Mouse (Mus musculus): Measurements from ENCODE around the gene Duoxa1.
"Not testable (repeated sequence)": the region's sequence is repeated elsewhere in the genome, so short reads cannot be mapped to it uniquely, and the experiment has no call there.

Gene Duoxa1

GRCm38 (mm10) chr2:122313536-122313935 lies at the start of gene Duoxa1:
Duoxa1 (minus strand) TSS chr2:122313730.
- DNase-seq (ENCODE audit: low spot score), result no peak

- DNase-seq (ENCODE audit: low spot score), result no peak
These were observed 49.3 kb upstream of the Duoxa1 start for GRCm38 (mm10) chr2:122362622-122363523.

- DNase-seq (ENCODE audit: low spot score), result no peak
These were observed 48.5 kb upstream of the Duoxa1 start for GRCm38 (mm10) chr2:122361868-122362621.

- DNase-seq (ENCODE audit: low spot score), result no peak
These were observed 47.7 kb upstream of the Duoxa1 start for GRCm38 (mm10) chr2:122361181-122361580.

DNA sequence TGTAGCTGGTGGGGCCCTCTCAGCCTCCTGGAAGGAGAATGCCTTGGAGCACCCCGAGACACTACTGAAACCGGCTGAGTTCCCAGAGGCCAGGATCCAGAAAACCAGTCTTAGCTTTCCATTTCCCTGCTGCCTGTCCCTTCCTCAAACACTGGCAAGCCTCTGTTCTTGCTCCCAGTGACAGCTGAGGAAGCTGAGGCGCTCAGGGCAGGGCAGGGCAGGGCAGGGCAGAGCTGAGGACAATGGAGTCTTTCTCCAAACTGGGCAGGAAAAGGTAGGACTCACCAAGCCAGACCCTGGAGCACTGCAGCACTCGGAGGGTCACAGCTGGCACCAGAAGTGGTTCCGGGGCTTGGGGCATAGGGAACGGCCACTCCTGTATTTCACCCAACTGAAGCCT lies 46.8 kb upstream of the Duoxa1 start:
- no peak for DNase-seq (ENCODE audit: low spot score)

DNA sequence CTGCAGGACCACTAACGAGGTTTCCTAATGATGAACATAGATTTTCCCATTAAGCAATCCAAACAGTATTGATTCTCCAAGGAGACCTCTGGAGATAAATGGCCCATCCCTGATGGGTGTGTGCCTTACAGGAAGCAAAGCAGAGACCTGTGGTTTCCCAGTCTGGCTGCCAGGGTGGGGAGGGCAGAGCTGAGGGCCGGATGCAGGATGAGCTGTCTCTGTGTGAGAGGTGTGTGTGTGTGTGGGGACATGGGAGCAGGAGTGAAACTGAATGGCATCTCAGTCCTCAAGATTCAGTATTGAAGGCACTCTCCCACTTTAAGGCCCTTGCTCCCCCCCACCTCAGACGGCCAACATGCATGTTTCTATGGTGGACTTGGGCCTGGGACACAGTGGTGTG lies 42.7 kb upstream of the Duoxa1 start:
- DNase-seq (ENCODE audit: low spot score), result no peak

GRCm38 (mm10) chr2:122355389-122355788 lies 41.9 kb upstream of the Duoxa1 start:
- DNase-seq (ENCODE audit: low spot score), result no peak

GRCm38 (mm10) chr2:122354191-122354929 lies 40.8 kb upstream of the Duoxa1 start:
- DNase-seq (ENCODE audit: low spot score), result peak; percentile 54

DNA sequence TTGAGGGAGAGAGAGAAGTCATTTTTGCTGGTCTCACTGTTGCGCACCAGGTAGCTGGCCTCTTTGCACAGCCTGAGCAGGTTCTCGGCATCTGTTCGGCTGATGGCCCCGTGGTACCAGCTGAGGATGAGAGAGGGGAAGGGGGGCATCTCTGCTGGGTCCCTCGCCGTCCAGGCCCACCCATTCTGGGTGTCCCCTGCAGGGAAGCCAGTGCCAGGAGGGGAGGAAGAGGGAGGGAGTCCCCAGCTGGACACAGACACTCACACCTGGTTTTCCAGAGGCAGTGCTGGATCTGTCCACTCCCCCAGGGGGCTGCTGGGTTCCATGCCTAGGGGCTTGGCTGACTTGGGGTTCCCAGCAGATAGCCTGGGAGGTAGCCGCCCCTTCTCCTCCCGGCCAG lies 40.2 kb upstream of the Duoxa1 start:
- no peak for DNase-seq (ENCODE audit: low spot score)

DNA sequence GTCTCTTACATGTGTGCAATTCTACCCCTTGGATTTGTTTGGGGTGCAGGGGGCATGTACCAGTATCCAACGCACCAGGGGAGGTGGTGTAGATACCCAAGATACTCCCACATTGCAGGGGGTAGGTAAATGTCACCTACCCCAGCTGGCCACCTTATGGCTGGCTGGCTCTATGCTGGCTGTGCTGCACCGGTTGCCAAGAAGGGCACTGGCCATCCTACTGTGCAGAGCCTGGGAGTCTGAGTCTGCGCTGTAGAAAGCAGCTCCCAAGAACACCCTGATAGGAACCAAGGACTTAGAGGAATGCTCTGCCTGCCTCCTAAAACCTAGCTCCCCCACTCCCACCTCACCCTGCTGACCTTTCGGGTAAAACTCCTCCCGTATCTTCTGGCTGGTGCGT lies 39.5 kb upstream of the Duoxa1 start:
- DNase-seq (ENCODE audit: low spot score), result no peak

DNA sequence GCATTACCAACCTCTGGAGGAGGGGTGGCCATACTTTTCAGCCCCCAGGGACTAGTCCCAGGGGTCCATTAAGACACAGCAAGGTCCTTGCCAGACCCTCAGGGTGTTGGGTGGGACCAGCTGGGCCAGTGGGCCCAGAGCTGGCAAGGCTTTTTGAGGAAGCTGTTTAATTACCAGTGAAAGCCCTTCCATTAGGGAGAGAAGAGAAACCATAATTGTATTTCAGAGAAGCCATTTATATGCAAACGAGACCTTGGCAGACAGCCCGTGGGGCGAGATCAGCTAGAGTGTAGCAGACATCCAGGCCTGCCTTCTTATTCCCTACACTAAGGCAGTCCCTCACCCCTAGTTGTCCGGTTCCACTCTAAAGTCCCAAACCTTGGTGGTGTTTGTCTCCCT lies 38.4 kb upstream of the Duoxa1 start:
- DNase-seq (ENCODE audit: low spot score), result no peak

DNA sequence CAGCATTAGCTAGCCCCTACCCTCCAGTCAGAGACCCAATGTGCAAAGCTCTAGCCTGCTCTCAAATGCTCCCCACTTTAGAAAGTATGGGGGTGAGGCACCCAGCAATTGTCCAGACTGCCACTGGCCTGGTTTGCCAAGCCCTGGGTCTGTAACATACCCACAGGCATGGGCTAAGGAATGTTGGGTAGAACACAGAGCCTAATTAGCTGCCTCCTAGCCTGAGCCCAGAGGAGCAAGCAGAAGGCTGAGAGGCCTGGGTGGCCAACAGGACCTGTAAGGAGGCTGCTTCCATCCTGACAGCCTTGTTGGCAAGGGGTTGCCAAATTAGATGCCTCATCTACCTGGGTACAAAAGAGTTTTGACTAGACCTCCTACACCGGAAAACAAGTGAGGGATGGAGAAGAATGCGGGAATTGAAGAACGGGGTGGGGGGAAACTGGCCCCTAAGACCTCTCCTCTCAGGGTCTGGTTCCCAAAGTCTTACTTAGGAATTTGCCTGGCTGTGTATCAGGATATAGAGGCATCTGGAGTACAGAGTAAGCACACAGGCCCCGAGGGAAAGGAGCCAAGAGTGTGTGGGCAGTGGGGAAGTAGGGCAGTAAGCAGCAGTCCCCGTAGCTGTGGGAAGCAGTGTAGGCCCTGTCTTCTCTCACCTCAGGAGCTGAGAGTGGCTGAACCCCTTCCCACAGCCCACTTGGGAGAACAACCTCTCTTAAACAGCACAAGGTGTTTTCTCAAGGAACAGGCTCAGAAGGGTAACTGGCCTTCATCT lies 37.8 kb upstream of the Duoxa1 start:
- DNase-seq (ENCODE audit: low spot score), result no peak

DNA sequence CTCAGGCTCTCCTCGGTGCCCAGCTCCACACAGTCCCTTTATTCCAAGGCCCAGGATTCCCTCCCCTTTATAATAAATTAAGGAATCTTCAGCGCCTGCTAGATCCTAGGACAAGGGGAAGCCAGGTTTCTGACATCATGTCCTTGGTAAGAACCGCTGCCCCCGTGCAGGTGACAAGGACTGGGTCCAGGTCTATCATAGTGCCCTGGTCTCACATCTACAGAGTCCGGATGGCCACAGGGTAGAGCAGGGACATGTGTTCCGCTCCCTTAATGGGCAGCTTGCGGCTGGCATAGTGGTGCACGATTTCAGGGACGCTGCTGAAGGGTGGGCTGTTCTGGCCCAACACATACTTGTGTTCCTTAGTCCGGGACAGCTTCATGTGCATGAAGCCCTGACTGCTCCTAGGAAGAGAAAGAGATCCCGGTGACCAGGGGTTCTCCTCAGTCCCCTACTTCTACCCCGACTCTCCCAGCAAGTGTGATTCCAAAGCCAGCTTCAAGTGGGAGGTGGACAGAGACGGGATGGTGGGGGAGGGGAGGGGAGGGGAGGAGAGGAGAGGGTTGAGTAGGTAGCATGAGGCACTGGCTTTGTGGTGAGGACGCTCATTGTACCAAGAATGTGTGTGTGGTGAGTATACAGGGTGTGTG lies 35.7 kb upstream of the Duoxa1 start:
- DNase-seq (ENCODE audit: low spot score), result no peak

- DNase-seq (ENCODE audit: low spot score), result peak; percentile 83
These were observed 35.1 kb upstream of the Duoxa1 start for GRCm38 (mm10) chr2:122348531-122349131.

- no peak for DNase-seq (ENCODE audit: low spot score)
These were observed 33.7 kb upstream of the Duoxa1 start for GRCm38 (mm10) chr2:122347257-122347656.

DNA sequence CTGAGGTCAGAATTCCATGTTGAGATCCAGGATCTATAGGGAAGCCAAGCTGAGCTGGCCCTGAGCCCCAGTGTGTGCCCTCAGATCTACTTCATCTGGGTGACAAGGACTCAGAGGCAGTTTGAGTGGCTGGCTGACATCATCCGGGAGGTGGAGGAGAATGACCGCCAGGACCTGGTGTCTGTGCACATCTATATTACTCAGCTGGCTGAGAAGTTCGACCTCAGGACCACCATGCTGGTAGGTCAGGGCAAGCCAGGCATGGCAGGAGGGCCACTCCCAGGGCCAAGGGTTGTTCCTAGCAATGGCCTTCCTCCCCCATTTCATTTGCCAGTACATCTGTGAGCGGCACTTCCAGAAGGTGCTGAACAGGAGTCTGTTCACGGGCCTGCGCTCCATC lies 32.6 kb upstream of the Duoxa1 start:
- DNase-seq (ENCODE audit: low spot score), result not testable (repeated sequence)

- no peak for DNase-seq (ENCODE audit: low spot score)
These were observed 31.8 kb upstream of the Duoxa1 start for GRCm38 (mm10) chr2:122345106-122345893.

DNA sequence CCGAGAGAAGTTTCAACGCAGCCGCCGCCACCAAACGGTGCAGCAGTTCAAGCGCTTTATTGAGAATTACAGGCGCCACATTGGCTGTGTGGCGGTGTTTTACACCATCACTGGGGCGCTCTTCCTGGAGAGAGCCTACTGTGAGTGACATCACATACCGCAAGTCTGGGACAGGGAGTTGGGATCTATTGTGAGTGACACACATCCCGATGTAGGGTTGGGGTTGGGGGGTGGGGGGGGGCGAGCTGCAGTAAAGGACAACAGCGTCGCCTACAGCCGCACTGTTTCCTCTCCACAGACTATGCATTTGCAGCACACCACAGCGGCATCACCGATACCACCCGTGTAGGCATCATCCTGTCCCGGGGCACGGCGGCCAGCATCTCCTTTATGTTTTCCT lies 23.8 kb upstream of the Duoxa1 start:
- DNase-seq (ENCODE audit: low spot score), result no peak

DNA sequence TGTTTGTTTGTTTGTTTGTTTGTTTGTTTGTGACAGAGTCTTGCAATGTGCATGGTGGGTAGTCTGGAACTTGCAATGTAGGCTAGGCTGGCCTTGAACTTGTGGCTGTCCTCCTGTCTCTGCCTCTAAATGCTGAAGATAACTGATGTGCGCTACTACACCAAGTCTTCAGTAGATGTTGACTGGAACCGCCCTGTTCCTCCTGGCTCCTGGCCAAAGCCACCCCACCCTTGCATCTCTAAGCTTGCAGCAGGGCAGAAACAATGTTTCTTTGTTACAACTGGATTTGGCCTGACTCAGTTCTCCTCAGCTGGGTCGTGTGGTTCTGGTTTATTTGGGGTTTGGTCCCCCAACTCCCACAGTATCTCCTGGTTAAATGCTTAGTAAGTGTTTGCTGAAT lies 20.6 kb upstream of the Duoxa1 start:
- DNase-seq (ENCODE audit: low spot score), result no peak

DNA sequence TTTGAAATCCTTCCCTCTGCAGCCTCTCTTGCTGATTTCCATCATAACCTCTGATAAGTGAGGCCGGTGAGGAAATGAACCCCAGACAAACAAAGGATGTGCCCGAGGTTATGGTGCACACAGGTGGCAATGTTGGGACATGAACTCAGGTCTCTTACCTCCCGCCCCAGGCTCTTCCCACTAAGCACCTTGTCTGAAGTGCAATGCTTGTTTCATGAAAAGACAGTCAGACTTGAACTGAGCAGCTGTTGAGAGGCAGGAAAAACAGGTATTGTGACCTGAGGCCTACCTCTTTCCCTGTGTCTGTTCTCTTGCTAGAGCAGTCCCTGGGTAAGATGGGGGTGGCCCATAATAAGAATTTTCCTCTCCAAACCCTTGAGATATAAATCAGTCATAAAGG lies 18.7 kb upstream of the Duoxa1 start:
- DNase-seq (ENCODE audit: low spot score), result no peak
